Mouse (Mus musculus) limb, embryonic 13.5 days (tissue): ENCODE results near the gene Sos1. TPM values are rescaled to one million over a fixed set of nuclear protein-coding genes. Genes with fewer than 3 reads are reported as not detected.
"Not testable (repeated sequence)": the region's sequence is repeated elsewhere in the genome, so short reads cannot be mapped to it uniquely, and the experiment has no call there.

ENCODE experiments used
- ATAC-seq: fragments of 200-750 bp; cut with Nextera tagmentation; 2 replicates; pipeline ENCODE4 v1.8.0; 2017; ENCODE audit warnings: low read depth, moderate number of reproducible peaks, moderate TSS enrichment; ENCODE audit not compliant: low FRiP score
- H3K27ac ChIP-seq: fragments of 300-500 bp; sonication (generic); 2 replicates; pipeline ENCODE4 v1.5.1; 2015; ENCODE audit warnings: inconsistent platforms, mild to moderate bottlenecking, moderate library complexity
- H3K27me3 ChIP-seq: fragments of 300-500 bp; sonication (generic); 2 replicates; pipeline ENCODE4 v1.6.1; 2015; ENCODE audit warnings: mild to moderate bottlenecking, inconsistent platforms
- H3K36me3 ChIP-seq: fragments of 300-500 bp; sonication (generic); 2 replicates; pipeline ENCODE4 v1.6.1; 2015; ENCODE audit warnings: inconsistent platforms, mild to moderate bottlenecking, moderate library complexity
- H3K4me1 ChIP-seq: fragments of 300-500 bp; sonication (generic); 2 replicates; pipeline ENCODE4 v1.6.1; 2015; ENCODE audit warnings: inconsistent platforms
- H3K4me2 ChIP-seq: fragments of 300-500 bp; sonication (generic); replicated peaks from 2 replicates; pipeline ENCODE4 v1.6.1; 2015; ENCODE audit warnings: inconsistent platforms, mild to moderate bottlenecking, moderate library complexity
- H3K4me3 ChIP-seq: fragments of 300-500 bp; sonication (generic); 2 replicates; pipeline ENCODE4 v1.5.1; 2015; ENCODE audit warnings: moderate library complexity, mild to moderate bottlenecking, inconsistent platforms
- H3K9ac ChIP-seq: fragments of 300-500 bp; sonication (generic); 2 replicates; pipeline ENCODE4 v1.6.1; 2015; ENCODE audit warnings: mild to moderate bottlenecking, inconsistent platforms
- H3K9me3 ChIP-seq: fragments of 300-500 bp; sonication (generic); 2 replicates; pipeline ENCODE4 v1.6.1; 2016; ENCODE audit warnings: inconsistent platforms
- WGBS: fragments of 180-500 bp; shearing (Covaris S2); methylation state at CpG from one replicate; pipeline ENCODE4 v1.1.7; 2015; 5-methylcytosine and 5-hydroxymethylcytosine counted together
- polyA plus RNA-seq: library from polyadenylated mRNA; unstranded; fragments of >200 nt; fragmentation: Nextera tagmentation; extraction: Ambion mirVana; gene quantifications from 2 replicates; pipeline ENCODE4 v1.2.1, GENCODE M21; 2015

The Sos1 gene
- polyA plus RNA-seq, 1 experiment from 2014 or later = 5.4 TPM

DNA sequence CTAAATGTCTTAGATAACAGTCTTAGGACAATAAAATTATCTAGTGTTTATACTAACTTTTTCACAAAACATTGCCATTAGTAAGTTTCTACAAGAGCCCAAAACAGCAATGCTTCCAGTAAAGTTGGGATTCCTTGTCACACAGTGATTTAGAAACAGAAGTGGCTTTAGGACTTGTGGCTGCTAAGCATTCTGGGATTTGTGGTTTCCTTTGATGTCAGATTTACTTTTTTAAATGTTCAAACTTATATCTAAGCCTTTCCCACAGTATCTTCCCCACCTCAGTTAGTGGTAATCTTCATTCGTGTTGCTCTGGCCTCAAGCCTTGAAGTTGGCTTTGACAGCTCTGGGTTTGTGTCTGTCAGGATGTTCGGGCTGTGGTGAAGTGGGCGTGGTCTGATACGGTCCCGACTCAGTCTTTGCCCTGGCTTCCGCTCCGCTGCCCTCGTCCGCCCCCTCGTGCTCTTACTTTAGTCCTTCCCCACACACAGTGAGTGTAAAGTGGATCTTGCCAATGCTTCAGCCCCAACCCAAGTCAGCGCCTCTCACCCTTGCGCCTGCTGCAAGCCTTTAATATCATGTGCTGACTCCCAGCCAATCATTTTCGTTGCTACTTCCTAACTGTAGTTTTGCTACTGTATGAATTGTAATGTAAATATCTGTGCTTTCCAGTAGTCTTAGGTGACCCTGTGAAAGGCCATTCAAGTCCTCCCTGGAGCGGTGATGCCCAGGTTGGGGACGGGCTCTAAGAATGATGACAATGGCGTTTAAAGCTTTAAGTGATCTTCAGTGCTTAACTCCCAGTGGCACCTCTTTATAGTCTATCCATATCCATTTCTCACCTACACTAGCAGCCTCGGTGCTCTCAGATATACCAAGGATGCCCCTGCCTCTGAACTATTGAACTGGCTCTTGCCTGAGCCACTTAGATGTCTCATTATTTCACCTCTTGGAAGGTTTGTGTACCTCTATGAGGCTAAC is 88.5 kb downstream of the Sos1 start:
- H3K4me3 ChIP-seq = peak overlapping the region; percentile 46
- H3K9me3 ChIP-seq = no peaks in the 10 kb centered on the region
- no peaks in the 10 kb centered on the region for H3K4me1 ChIP-seq
- H3K4me2 ChIP-seq = peak overlapping the region; percentile 66
- peak; percentile 82 for ATAC-seq
- H3K36me3 ChIP-seq = 0 out of 2 replicates have a peak, but pooled peaks cover 4% of the 10 kb centered on the region
- no peak overlapping the region for H3K27ac ChIP-seq
- peak overlapping the region; percentile 55; the same call in 1 of the 2 replicates for H3K9ac ChIP-seq
- WGBS = 12% methylated on average over 17 of the region's 17 CpGs
- H3K27me3 ChIP-seq = no peaks in the 10 kb centered on the region

GRCm38 (mm10) chr17:80390024-80390423 is 90.2 kb downstream of the Sos1 start:
- Histone ChIP-seq H3K4me1 (no peaks in the 10 kb centered on the region), H3K27ac (no peak overlapping the region), H3K4me3 (no peak overlapping the region), H3K9ac (no peak overlapping the region), H3K27me3 (no peaks in the 10 kb centered on the region), H3K4me2 (no peak overlapping the region), H3K36me3 (no peaks in the 10 kb centered on the region), H3K9me3 (no peaks in the 10 kb centered on the region)
- no peak for ATAC-seq
- 71% methylated on average over 10 of the region's 10 CpGs for whole genome bisulfite sequencing

- 73% methylated on average over 1 of the region's 1 CpGs for WGBS
- Histone ChIP-seq H3K4me2 (no peak overlapping the region), H3K36me3 (no peaks in the 10 kb centered on the region), H3K27me3 (no peaks in the 10 kb centered on the region), H3K9me3 (no peaks in the 10 kb centered on the region), H3K27ac (no peak overlapping the region), H3K4me1 (no peaks in the 10 kb centered on the region), H3K4me3 (no peak overlapping the region), H3K9ac (no peak overlapping the region)
- no peak for ATAC-seq
Observed at GRCm38 (mm10) chr17:80385671-80386070, 94.6 kb downstream of the Sos1 start.

DNA sequence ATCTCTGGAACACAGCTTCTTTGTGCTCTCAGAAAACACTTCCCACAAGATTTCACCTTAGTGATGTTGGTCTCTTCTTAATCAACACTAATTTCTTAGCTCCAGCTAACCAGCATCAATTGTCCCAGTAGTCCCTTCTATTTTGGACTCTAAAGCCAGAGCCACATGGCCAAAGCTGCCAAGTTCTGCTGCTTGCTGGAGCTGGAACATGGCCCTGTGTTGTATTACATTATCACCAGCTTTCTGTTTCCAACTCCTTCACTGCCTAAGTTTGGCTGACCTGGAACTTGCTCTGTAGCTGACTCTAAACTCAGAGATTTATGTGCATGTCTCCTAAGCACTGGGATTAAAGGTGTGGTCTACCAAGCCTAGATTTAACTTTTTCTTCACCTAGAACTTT is 101.9 kb downstream of the Sos1 start:
- H3K4me2 ChIP-seq, H3K27me3 ChIP-seq, H3K4me3 ChIP-seq, H3K9me3 ChIP-seq, H3K4me1 ChIP-seq, ATAC-seq, H3K27ac ChIP-seq, H3K9ac ChIP-seq, H3K36me3 ChIP-seq: not testable (repeated sequence)

DNA sequence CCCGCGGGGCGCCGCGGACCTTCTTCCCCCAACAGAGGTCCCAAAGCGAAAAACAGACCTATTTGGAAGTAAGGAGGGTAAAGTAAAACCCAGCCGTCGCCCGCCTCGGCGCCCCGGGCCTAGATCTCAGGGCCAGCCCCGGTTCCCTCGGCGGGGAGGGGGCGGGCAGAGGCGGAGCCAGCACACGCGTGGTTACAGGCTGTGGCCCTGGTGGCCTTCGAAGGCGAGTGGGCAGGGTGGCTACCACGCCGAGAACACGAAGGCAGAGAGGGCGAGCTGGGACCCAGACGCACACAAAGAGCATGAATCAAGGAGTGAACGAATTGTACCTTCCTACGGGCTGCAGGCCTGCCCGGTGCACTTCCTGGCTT is 106.5 kb downstream of the Sos1 start:
- peak; percentile 86 for ATAC-seq
- 21% methylated on average over 29 of the region's 29 CpGs for WGBS
- H3K27ac ChIP-seq = no peak overlapping the region

DNA sequence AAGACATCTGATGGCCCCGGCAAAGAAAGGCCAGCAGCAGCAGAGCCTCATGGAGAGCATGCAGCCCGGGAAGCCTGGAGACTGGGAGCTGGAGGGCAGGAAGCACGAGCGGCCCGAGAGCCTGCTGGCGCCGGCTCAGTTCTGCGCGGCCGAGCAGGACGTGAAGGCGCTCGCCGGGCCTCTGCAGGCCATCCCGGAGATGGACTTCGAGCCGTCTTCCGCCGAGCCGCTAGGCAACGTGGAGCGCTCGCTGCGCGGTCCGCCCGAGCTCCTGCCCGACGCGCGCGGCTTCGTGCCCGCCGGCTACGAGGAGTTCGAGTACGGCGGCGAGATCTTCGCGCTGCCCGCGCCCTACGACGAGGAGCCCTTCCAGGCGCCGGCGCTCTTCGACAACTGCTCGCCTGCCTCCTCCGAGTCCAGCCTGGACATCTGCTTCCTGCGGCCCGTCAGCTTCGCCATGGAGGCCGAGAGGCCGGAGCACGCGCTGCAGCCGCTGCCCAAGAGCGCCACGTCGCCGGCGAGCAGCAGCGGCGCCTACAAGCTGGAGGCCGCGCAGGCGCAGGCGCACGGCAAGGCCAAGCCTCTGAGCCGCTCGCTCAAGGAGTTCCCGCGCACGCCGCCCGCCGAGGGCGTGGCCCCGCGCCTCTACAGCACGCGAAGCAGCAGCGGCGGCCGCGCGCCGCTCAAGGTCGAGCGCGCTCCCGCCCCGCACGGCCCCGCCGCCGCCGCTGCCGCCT is 107.1 kb downstream of the Sos1 start, which contains the start of gene Gm10190:
TSS of gene Gm10190 (minus strand) at position 553 of the 737 bp plus-strand sequence.
- WGBS = 5% methylated on average over 102 of the region's 102 CpGs
- peak within 1 kb of the TSS; percentile 72 for H3K27ac ChIP-seq

More for the DNA sequence above, 106.5 kb downstream of the Sos1 start:
- peak overlapping the region; percentile 43 for H3K4me3 ChIP-seq
- 0 out of 2 replicates have a peak, but pooled peaks cover 5% of the 10 kb centered on the region for H3K4me1 ChIP-seq
- H3K27me3 ChIP-seq = peaks cover 7% of the 10 kb centered on the region
- peak overlapping the region; percentile 82 for H3K4me2 ChIP-seq
- no peaks in the 10 kb centered on the region for H3K36me3 ChIP-seq
- peak overlapping the region; percentile 81 for H3K9ac ChIP-seq
- no peaks in the 10 kb centered on the region for H3K9me3 ChIP-seq

GRCm38 (mm10) chr17:80368606-80369005 is 111.6 kb downstream of the Sos1 start:
- 87% methylated on average over 9 of the region's 9 CpGs for WGBS
- Histone ChIP-seq H3K36me3 (no peaks in the 10 kb centered on the region), H3K9ac (no peak overlapping the region), H3K4me1 (0 out of 2 replicates have a peak, but pooled peaks cover 5% of the 10 kb centered on the region), H3K4me3 (no peak overlapping the region), H3K9me3 (no peaks in the 10 kb centered on the region), H3K27me3 (no peaks in the 10 kb centered on the region), H3K27ac (no peak overlapping the region), H3K4me2 (no peak overlapping the region)
- ATAC-seq = no peak

More for the DNA sequence above, 107.1 kb downstream of the Sos1 start, which contains the start of gene Gm10190:
- Histone ChIP-seq H3K4me1 (0 out of 2 replicates have a peak, but pooled peaks cover 5% of the 10 kb centered on the region), H3K4me2 (peak within 1 kb of the TSS; percentile 82), H3K9me3 (no peaks in the 10 kb centered on the region), H3K27me3 (peaks cover 7% of the 10 kb centered on the region), H3K36me3 (no peaks in the 10 kb centered on the region), H3K9ac (peak within 1 kb of the TSS; percentile 81), H3K4me3 (peak within 1 kb of the TSS; percentile 43)
- ATAC-seq = peak; percentile 98

DNA sequence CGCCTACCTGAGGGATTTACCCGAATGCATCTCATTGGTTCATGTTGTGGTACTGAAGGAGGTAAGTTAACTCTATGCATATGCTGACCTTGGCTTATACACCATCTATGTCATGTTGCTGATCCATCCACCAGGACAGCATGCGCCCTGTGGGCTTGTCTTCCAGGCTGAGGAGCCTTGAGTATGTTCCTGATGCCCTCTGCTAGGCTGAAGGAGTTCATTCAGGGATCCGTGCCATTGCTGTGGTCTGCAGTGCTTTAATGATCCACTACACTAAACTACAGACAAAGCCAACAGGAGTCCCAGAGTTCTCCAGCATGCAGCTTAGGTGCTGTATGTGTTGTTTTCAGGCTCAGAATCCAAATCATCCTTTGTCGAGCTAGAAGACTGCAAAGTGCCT is 113.0 kb downstream of the Sos1 start:
- WGBS = 86% methylated on average over 5 of the region's 5 CpGs
- Histone ChIP-seq H3K4me2 (no peak overlapping the region), H3K27me3 (no peaks in the 10 kb centered on the region), H3K9me3 (no peaks in the 10 kb centered on the region), H3K9ac (no peak overlapping the region), H3K4me1 (no peaks in the 10 kb centered on the region), H3K36me3 (no peaks in the 10 kb centered on the region), H3K27ac (no peak overlapping the region), H3K4me3 (no peak overlapping the region)
- ATAC-seq = no peak

DNA sequence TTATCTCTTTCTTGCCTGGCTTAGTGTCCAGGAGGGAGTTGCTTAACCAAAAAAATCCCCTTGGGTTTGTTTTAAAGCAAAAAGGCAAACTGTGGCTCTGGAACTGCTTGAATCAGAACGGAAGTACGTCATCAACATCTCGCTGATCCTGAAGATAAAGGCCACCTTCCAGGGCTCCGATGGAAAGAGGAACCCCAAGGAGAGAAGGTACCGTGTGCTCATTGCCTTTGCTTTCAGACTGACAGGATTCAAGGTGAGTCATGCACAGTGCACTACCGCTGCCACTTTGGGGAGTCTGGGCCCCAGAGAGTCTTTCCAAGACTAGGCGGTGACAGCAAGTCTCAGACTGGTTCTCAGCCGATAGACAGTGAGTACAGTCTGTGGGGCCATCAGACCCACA is 120.0 kb downstream of the Sos1 start:
- H3K36me3 ChIP-seq = no peaks in the 10 kb centered on the region
- H3K9ac ChIP-seq = no peak overlapping the region
- ATAC-seq = no peak
- no peaks in the 10 kb centered on the region for H3K4me1 ChIP-seq
- no peaks in the 10 kb centered on the region for H3K27me3 ChIP-seq
- no peak overlapping the region for H3K27ac ChIP-seq
- 87% methylated on average over 8 of the region's 8 CpGs for WGBS
- no peak overlapping the region for H3K4me2 ChIP-seq
- no peak overlapping the region for H3K4me3 ChIP-seq
- no peaks in the 10 kb centered on the region for H3K9me3 ChIP-seq

DNA sequence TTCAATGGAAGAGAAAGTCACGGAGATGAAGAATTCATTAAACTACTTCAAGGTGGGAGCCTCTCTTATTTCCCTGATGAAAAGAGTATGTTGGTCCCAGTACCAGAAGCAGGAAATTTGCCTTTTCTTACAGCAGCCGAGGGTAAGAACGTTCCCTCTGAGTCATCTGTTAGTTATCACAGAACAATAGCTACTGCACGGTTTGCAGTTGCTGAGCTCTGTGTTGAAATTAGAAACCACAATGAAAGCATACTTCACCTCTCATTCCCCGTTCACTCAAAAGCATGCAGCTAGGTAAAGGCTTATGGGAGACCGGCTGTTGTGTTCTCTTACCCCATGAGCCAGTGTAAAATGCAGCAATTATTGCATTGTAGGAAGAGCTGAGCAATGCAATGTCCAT is 133.0 kb downstream of the Sos1 start:
- 32% methylated on average over 6 of the region's 6 CpGs for WGBS
- ATAC-seq = no peak; the same call in 1 of the 2 replicates
- H3K9ac ChIP-seq = no peak overlapping the region
- peak overlapping the region; percentile 56; the same call in 1 of the 2 replicates for H3K27ac ChIP-seq
- H3K9me3 ChIP-seq = 0 out of 2 replicates have a peak, but pooled peaks cover 4% of the 10 kb centered on the region
- no peaks in the 10 kb centered on the region for H3K36me3 ChIP-seq
- no peak overlapping the region for H3K4me2 ChIP-seq
- H3K4me1 ChIP-seq = peaks cover 9% of the 10 kb centered on the region; the same call in 1 of the 2 replicates
- H3K27me3 ChIP-seq = no peaks in the 10 kb centered on the region
- no peak overlapping the region for H3K4me3 ChIP-seq

DNA sequence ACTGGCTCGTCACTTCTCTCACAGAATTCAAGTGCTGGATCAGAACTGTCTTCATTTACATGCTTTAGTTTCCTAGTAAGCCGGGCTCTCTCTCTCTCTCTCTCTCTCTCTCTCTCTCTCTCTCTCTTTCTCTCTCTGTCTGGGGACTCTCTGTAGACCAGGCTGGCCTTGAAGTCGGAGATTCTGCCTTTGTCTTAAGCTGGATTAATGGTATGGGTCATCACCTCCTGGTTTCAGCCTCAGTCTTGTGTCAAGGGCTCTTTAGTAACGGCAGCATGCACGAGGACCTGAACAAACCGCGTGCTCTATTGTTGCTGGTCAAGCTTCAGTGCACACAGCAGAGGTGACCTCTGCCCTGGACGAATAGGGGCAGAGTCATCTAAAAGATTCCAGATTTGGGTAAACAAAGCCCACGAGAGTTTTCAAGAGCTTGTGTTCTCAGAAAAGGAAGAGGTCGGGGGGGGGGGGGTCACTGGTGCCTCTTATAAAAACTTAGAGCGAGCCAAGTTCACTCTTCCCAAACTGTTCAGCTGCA is 133.6 kb downstream of the Sos1 start:
- Histone ChIP-seq H3K4me1 (peaks cover 9% of the 10 kb centered on the region; the same call in 1 of the 2 replicates), H3K4me2 (no peak overlapping the region), H3K9me3 (0 out of 2 replicates have a peak, but pooled peaks cover 4% of the 10 kb centered on the region), H3K27ac (peak overlapping the region; percentile 56; the same call in 1 of the 2 replicates), H3K9ac (no peak overlapping the region), H3K36me3 (no peaks in the 10 kb centered on the region), H3K27me3 (no peaks in the 10 kb centered on the region), H3K4me3 (no peak overlapping the region)
- no peak for ATAC-seq
- 77% methylated on average over 11 of the region's 11 CpGs for WGBS
